Mouse (Mus musculus) kidney, embryonic 15.5 days (tissue): ENCODE results near the gene Thyn1. TPM values are rescaled to one million over a fixed set of nuclear protein-coding genes. Genes with fewer than 3 reads are reported as not detected.
A peak's percentile ranks its signal among the peaks of the same experiment; 100 is the strongest.

Experiments
- ATAC-seq: fragments of 200-750 bp; cut with Nextera tagmentation; replicated peaks from 2 replicates; pipeline ENCODE4 v1.8.0; 2017; ENCODE audit warnings: moderate TSS enrichment; ENCODE audit not compliant: low FRiP score
- H3K27ac ChIP-seq: fragments of 300-500 bp; sonication (generic); 2 replicates; pipeline ENCODE4 v1.5.1; 2015; ENCODE audit warnings: mild to moderate bottlenecking, inconsistent platforms
- H3K27me3 ChIP-seq: fragments of 300-500 bp; sonication (generic); 2 replicates; pipeline ENCODE4 v1.6.1; 2015; ENCODE audit warnings: inconsistent platforms
- H3K36me3 ChIP-seq: fragments of 300-500 bp; sonication (generic); 2 replicates; pipeline ENCODE4 v1.6.1; 2015; ENCODE audit warnings: inconsistent platforms
- H3K4me1 ChIP-seq: fragments of 300-500 bp; sonication (generic); 2 replicates; pipeline ENCODE4 v1.6.1; 2015; ENCODE audit warnings: inconsistent platforms
- H3K4me2 ChIP-seq: fragments of 300-500 bp; sonication (generic); 2 replicates; pipeline ENCODE4 v1.6.1; 2015; ENCODE audit warnings: moderate library complexity, mild to moderate bottlenecking, inconsistent platforms
- H3K4me3 ChIP-seq: fragments of 300-500 bp; sonication (generic); replicated peaks from 2 replicates; pipeline ENCODE4 v1.5.1; 2015; ENCODE audit warnings: mild to moderate bottlenecking, inconsistent platforms
- H3K9ac ChIP-seq: fragments of 300-500 bp; sonication (generic); 2 replicates; pipeline ENCODE4 v1.6.1; 2015; ENCODE audit warnings: mild to moderate bottlenecking, inconsistent platforms
- H3K9me3 ChIP-seq: fragments of 300-500 bp; sonication (generic); replicated peaks from 2 replicates; pipeline ENCODE4 v1.6.1; 2016; ENCODE audit warnings: inconsistent platforms
- whole genome bisulfite sequencing: fragments of 180-500 bp; shearing (Covaris S2); methylation state at CpG from one replicate; pipeline ENCODE4 v1.1.7; 2015; ENCODE audit warnings: mixed read lengths; 5-methylcytosine and 5-hydroxymethylcytosine counted together
- polyA plus RNA-seq: library from polyadenylated mRNA; unstranded; fragments of >200 nt; fragmentation: Nextera tagmentation; extraction: Ambion mirVana; gene quantifications from 2 replicates; pipeline ENCODE4 v1.2.1, GENCODE M21; 2015

Thyn1 gene
- polyA plus RNA-seq = 156 and 162 TPM in 2 replicates

GRCm38 (mm10) chr9:26999461-27000395, at the start of gene Thyn1, which contains the start of gene Acad8:
Thyn1 (plus strand) TSS chr9:26999710.
Acad8 (minus strand) TSS chr9:26999566.
- Histone ChIP-seq H3K27ac (peak within 1 kb of the TSS; percentile 80), H3K4me1 (peaks cover 29% of the 10 kb centered on the region), H3K4me3 (peak within 1 kb of the TSS; percentile 83), H3K9ac (peak within 1 kb of the TSS; percentile 82), H3K9me3 (no peaks in the 10 kb centered on the region), H3K36me3 (peaks cover 24% of the 10 kb centered on the region), H3K27me3 (no peaks in the 10 kb centered on the region), H3K4me2 (peak within 1 kb of the TSS; percentile 76)
- WGBS = under 1% methylated on average over 35 of the region's 35 CpGs
- peak; percentile 100 for ATAC-seq

GRCm38 (mm10) chr9:26977754-26978153, 21.8 kb upstream of the Thyn1 start:
- Histone ChIP-seq H3K27me3 (no peaks in the 10 kb centered on the region), H3K4me1 (no peaks in the 10 kb centered on the region), H3K36me3 (peaks cover 72% of the 10 kb centered on the region), H3K4me2 (no peak overlapping the region), H3K27ac (no peak overlapping the region), H3K4me3 (no peak overlapping the region), H3K9ac (no peak overlapping the region), H3K9me3 (no peaks in the 10 kb centered on the region)
- WGBS = 87% methylated on average over 9 of the region's 9 CpGs
- no peak for ATAC-seq

GRCm38 (mm10) chr9:26978776-26979175, 20.7 kb upstream of the Thyn1 start:
- Histone ChIP-seq H3K4me3 (no peak overlapping the region), H3K4me2 (no peak overlapping the region), H3K27me3 (no peaks in the 10 kb centered on the region), H3K9me3 (no peaks in the 10 kb centered on the region), H3K4me1 (no peaks in the 10 kb centered on the region), H3K9ac (no peak overlapping the region), H3K27ac (no peak overlapping the region), H3K36me3 (peaks cover 70% of the 10 kb centered on the region)
- 84% methylated on average over 3 of the region's 3 CpGs for WGBS
- ATAC-seq = no peak

GRCm38 (mm10) chr9:26985090-26985613, 14.4 kb upstream of the Thyn1 start:
- WGBS = 98% methylated on average over 2 of the region's 2 CpGs
- Histone ChIP-seq H3K27me3 (no peaks in the 10 kb centered on the region), H3K36me3 (peaks cover 69% of the 10 kb centered on the region), H3K4me3 (no peak overlapping the region), H3K27ac (no peak overlapping the region), H3K9ac (no peak overlapping the region), H3K4me2 (no peak overlapping the region), H3K4me1 (no peaks in the 10 kb centered on the region), H3K9me3 (no peaks in the 10 kb centered on the region)
- no peak for ATAC-seq

- Histone ChIP-seq H3K9ac (no peak overlapping the region), H3K4me2 (no peak overlapping the region), H3K36me3 (peaks cover 70% of the 10 kb centered on the region), H3K4me1 (no peaks in the 10 kb centered on the region), H3K27ac (no peak overlapping the region), H3K4me3 (no peak overlapping the region), H3K9me3 (no peaks in the 10 kb centered on the region), H3K27me3 (no peaks in the 10 kb centered on the region)
- 94% methylated on average over 6 of the region's 6 CpGs for WGBS
- ATAC-seq = no peak
Measured at GRCm38 (mm10) chr9:26985668-26986277, 13.7 kb upstream of the Thyn1 start.

GRCm38 (mm10) chr9:26990181-26990580, 9.3 kb upstream of the Thyn1 start:
- Histone ChIP-seq H3K4me1 (no peaks in the 10 kb centered on the region), H3K4me3 (no peak overlapping the region), H3K36me3 (peaks cover 66% of the 10 kb centered on the region), H3K4me2 (no peak overlapping the region), H3K9me3 (no peaks in the 10 kb centered on the region), H3K27me3 (no peaks in the 10 kb centered on the region), H3K9ac (no peak overlapping the region), H3K27ac (no peak overlapping the region)
- 86% methylated on average over 4 of the region's 4 CpGs for WGBS
- no peak for ATAC-seq

GRCm38 (mm10) chr9:26993118-26993517, 6.4 kb upstream of the Thyn1 start:
- Histone ChIP-seq H3K27ac (no peak overlapping the region), H3K4me2 (no peak overlapping the region), H3K27me3 (no peaks in the 10 kb centered on the region), H3K9me3 (no peaks in the 10 kb centered on the region), H3K9ac (no peak overlapping the region), H3K4me1 (peaks cover 10% of the 10 kb centered on the region; the same call in 1 of the 2 replicates), H3K4me3 (no peak overlapping the region), H3K36me3 (peaks cover 46% of the 10 kb centered on the region)
- 91% methylated on average over 10 of the region's 10 CpGs for WGBS
- ATAC-seq = no peak

- no peaks in the 10 kb centered on the region for H3K9me3 ChIP-seq
- 72% methylated on average over 3 of the region's 3 CpGs for WGBS
- H3K4me1 ChIP-seq = peaks cover 12% of the 10 kb centered on the region; the same call in 1 of the 2 replicates
- no peak overlapping the region for H3K4me2 ChIP-seq
- no peak overlapping the region for H3K4me3 ChIP-seq
- peaks cover 39% of the 10 kb centered on the region for H3K36me3 ChIP-seq
- no peaks in the 10 kb centered on the region for H3K27me3 ChIP-seq
- H3K27ac ChIP-seq = no peak overlapping the region
- ATAC-seq = no peak
- no peak overlapping the region for H3K9ac ChIP-seq
Measured at GRCm38 (mm10) chr9:26993900-26994299, 5.6 kb upstream of the Thyn1 start.

GRCm38 (mm10) chr9:26997062-26997461, 2.4 kb upstream of the Thyn1 start:
- Histone ChIP-seq H3K36me3 (peaks cover 10% of the 10 kb centered on the region), H3K9ac (no peak overlapping the region), H3K27me3 (no peaks in the 10 kb centered on the region), H3K4me3 (no peak overlapping the region), H3K9me3 (no peaks in the 10 kb centered on the region), H3K27ac (no peak overlapping the region), H3K4me2 (no peak overlapping the region), H3K4me1 (peaks cover 29% of the 10 kb centered on the region)
- 91% methylated on average over 3 of the region's 3 CpGs for WGBS
- no peak for ATAC-seq

DNA sequence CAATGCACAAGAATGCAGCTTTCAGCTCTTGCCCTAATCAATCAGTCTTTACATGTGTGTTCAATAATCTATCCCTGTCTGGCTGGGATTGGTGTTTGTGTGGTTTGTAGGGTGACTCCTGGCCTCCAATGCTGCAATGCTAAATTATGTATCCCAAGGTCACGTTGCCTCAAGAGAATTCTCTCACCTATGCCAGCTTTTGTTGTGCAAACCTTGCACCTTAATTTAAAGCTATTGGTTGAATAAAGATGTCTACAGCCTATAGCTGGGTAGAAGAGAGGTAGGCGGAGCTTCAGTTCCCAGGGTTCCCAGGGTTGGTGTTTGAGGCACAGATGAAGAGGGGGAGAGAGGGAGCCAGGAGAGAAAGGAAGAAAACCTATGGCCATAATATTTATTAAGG, 2.0 kb upstream of the Thyn1 start:
- ATAC-seq = no peak
- H3K27ac ChIP-seq = no peak overlapping the region
- H3K4me2 ChIP-seq = no peak overlapping the region
- peaks cover 6% of the 10 kb centered on the region for H3K36me3 ChIP-seq
- WGBS = 89% methylated on average over 2 of the region's 2 CpGs
- no peaks in the 10 kb centered on the region for H3K27me3 ChIP-seq
- peaks cover 29% of the 10 kb centered on the region for H3K4me1 ChIP-seq
- no peak overlapping the region for H3K9ac ChIP-seq
- no peaks in the 10 kb centered on the region for H3K9me3 ChIP-seq
- H3K4me3 ChIP-seq = no peak overlapping the region

DNA sequence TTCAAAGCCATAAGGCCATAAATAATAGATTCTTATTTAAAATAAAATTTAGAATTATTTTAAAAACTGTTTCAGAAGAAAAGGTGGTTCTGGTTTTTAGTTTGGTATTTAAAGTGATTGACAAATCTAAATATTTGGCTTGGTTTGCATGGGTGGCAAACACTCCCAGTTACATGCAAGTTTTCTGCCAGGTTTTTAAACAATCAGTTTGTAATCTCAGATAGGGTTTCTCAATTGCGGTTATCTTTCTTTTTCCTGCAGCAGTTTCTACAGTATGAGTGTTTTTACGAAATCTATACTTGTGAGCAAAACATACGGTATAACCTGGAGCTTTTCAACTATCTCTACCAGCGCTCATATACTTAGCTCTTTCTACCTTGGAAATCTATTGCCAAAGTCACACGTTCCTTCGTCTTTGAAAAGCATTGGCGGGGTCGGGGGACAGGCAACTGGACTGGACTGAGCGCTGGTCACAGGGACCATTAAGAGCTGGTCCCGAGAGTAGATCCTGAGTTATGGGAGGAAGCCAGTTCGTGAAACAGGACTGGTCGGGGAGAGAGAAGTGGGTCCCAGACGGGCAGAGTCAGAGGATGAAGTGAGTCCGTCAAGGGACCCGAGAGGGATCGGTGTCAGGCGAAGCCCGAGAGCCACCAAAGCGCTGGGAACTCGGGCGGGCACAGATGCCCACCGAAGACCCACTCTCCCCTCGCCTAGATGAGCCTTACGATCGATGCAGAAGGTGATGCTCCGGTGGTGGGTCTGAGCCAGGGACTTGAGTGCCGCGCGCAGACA, 645 bp upstream of the Thyn1 start:
- Histone ChIP-seq H3K36me3 (peaks cover 15% of the 10 kb centered on the region), H3K4me1 (peaks cover 29% of the 10 kb centered on the region), H3K27ac (peak overlapping the region; percentile 77), H3K4me3 (peak overlapping the region; percentile 83), H3K27me3 (no peaks in the 10 kb centered on the region), H3K9me3 (no peaks in the 10 kb centered on the region), H3K4me2 (peak overlapping the region; percentile 76), H3K9ac (peak overlapping the region; percentile 82)
- ATAC-seq = peak; percentile 73
- 2% methylated on average over 29 of the region's 29 CpGs for WGBS
